Mouse (Mus musculus): ENCODE measurements at regions not wholly inside any gene's neighbourhood (a gene's known extent, or its start where the extent isn't known, plus 50 kb on each side); places are given as distances from the start of the nearest gene placed in this dataset.

DNA sequence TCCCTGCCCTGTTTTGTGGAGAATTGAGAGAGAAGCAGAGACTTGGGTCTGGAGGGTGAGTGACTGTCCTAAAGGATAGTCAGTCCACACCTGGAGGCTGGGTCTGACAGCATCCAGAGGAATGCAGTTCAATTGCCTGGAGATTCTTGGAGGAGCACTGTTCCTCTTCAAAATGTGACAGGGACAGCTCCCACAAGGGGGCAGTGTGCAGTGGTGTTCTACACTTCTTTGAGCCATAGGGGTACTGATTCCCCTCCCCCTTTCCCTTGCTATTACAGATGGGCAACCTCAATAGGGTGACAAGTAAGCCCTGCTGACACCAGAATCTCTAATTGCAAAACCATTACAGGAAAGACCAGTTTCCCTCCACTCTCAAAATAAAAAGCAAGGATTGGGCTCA lies 63.7 kb upstream of the Gm773 start:
- no peak for DNase-seq (ENCODE audit: low read depth)

DNA sequence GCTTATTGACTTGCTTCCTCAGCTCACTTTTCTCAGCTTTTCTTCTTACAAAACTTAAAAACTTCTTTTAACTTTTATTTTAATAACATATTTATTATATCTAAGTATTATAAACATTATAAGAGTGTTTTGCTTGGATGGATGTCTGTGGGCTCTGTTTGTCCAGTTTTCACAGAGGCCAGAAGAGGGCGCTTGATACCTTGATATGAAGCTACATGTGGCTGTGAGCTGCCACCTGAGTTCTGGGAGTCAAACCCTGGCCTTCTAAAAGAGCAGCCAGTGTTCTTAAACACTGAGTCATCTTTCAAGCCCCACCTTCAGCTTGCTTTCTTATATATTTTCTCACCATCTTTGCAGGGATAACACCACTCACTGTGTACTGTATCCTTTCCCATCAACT lies 61.5 kb upstream of the Gm773 start:
- peak; percentile 2 for DNase-seq (ENCODE audit: low read depth)

DNA sequence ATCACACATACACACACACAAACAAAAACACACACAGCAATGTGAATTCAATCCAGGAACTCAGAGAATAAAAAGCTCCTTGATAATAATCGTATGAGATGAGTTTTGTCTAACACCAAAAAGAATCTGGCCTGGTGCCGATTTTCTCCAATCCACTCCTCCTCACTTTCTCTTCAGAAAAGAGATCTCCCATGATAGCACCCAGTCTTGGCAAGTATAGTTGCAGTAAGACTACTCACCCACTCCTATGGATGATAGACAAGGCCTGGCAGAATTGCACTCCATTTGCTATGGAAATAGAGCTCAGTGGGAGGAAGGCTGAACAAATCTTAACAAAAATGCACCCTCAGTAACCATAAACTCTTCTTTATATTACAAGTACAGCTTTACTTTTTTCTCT lies 57.0 kb upstream of the Gm773 start:
- no peak for DNase-seq (ENCODE audit: low read depth)
